ENCODE assay signal across 8 mouse cellular contexts in the genomic region with DNA sequence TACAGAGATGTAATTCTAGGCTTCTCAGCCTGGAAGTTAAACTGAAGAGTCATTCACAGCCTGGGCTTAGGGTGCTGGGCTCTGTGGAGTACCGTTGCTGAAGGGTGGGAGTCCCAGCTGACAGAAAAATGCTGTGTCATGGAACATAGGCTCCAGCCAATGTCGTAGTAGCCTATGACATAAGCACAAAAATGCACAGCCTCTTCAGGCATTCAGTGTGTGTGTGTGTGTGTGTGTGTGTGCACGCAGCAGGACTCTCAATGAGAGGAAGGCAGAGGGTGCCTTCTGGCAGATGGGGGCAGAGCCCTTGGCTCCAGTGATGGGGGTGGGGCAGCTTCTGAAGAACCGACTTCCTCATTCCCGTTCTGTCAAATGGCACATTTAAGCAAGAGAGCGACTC.
DNase-seq lines count a peak whose midpoint lies in the region; ATAC-seq and TF ChIP-seq lines count a peak whose summit lies in the region.

No protein-coding gene starts in this region.

- H3K36me3 ChIP-seq in lung, postnatal 0 days (ENCODE audit: insufficient read depth, low read length), result no peaks in the 10 kb centered on the region
- H3K36me3 ChIP-seq in forebrain, embryonic 12.5 days (replicated peaks), result no peaks in the 10 kb centered on the region
- no peaks in the 10 kb centered on the region for H3K36me3 ChIP-seq in liver, embryonic 11.5 days (ENCODE audit: control insufficient read depth, insufficient read depth, low read length)
- no peaks in the 10 kb centered on the region for H3K36me3 ChIP-seq in stomach, embryonic 16.5 days (ENCODE audit: control insufficient read depth, insufficient read depth, low read length)

- no peak for TF ChIP-seq EP300 in lung, postnatal 0 days (IDR thresholded peaks at IDR 0.05)

- TF ChIP-seq CTCF in lung, postnatal 0 days (IDR thresholded peaks at IDR 0.05), result no peak

- peak; percentile 21 for DNase-seq in lung, postnatal 0 days (ENCODE audit: low spot score)
- no peak for DNase-seq in lung, postnatal 25 days (ENCODE audit: low spot score)
- peak; percentile 33 for DNase-seq in liver, embryonic 11.5 days (ENCODE audit: low spot score)
- DNase-seq in right cerebral cortex, adult 2 months (ENCODE audit: low spot score in 2 of 2), result no peak
- DNase-seq in thymus, postnatal 25 days, result no peak

- no peak overlapping the region for H3K4me2 ChIP-seq in lung, postnatal 0 days (replicated peaks; ENCODE audit: low read depth, low read length)
- peak overlapping the region; percentile 21 for H3K4me2 ChIP-seq in forebrain, embryonic 12.5 days
- H3K4me2 ChIP-seq in liver, embryonic 11.5 days, result peak overlapping the region; percentile 34
- 0 out of 2 replicates have a peak overlapping the region, but pooled peaks have one; percentile 25 for H3K4me2 ChIP-seq in stomach, embryonic 16.5 days (ENCODE audit: low read depth, low read length)

- H3K9me3 ChIP-seq in lung, postnatal 0 days (ENCODE audit: low read length), result no peaks in the 10 kb centered on the region
- no peaks in the 10 kb centered on the region for H3K9me3 ChIP-seq in forebrain, embryonic 12.5 days
- no peaks in the 10 kb centered on the region for H3K9me3 ChIP-seq in liver, embryonic 11.5 days (ENCODE audit: control insufficient read depth, low read length)
- no peaks in the 10 kb centered on the region for H3K9me3 ChIP-seq in stomach, embryonic 16.5 days (replicated peaks; ENCODE audit: control insufficient read depth, low read length)

- peak; percentile 37; the same call in 1 of the 2 replicates for ATAC-seq in lung, postnatal 0 days
- peak; percentile 77 for ATAC-seq in forebrain, embryonic 12.5 days (ENCODE audit: low FRiP score)
- peak; percentile 75 for ATAC-seq in liver, embryonic 11.5 days (replicated peaks; ENCODE audit: low FRiP score)
- ATAC-seq in stomach, embryonic 16.5 days (ENCODE audit: insufficient read depth, low FRiP score), result no peak
- no peak for ATAC-seq in activated CD4-positive, CD25-positive, alpha-beta regulatory T cell, adult 4 months

- no peaks in the 10 kb centered on the region for H3K4me1 ChIP-seq in lung, postnatal 0 days (ENCODE audit: insufficient read depth, low read depth, low read length)
- peaks cover 16% of the 10 kb centered on the region for H3K4me1 ChIP-seq in forebrain, embryonic 12.5 days
- H3K4me1 ChIP-seq in liver, embryonic 11.5 days (replicated peaks; ENCODE audit: control insufficient read depth, insufficient read depth, low read length), result 0 out of 2 replicates have a peak, but pooled peaks cover 4% of the 10 kb centered on the region
- peaks cover 3% of the 10 kb centered on the region; the same call in 1 of the 2 replicates for H3K4me1 ChIP-seq in stomach, embryonic 16.5 days (ENCODE audit: control insufficient read depth, insufficient read depth, low read length)

- H3K4me3 ChIP-seq in lung, postnatal 0 days (ENCODE audit: low read depth, low read length), result no peak overlapping the region
- no peak overlapping the region for H3K4me3 ChIP-seq in forebrain, embryonic 12.5 days (replicated peaks)
- no peak overlapping the region for H3K4me3 ChIP-seq in liver, embryonic 11.5 days (ENCODE audit: low read depth, low read length)
- no peak overlapping the region for H3K4me3 ChIP-seq in stomach, embryonic 16.5 days (replicated peaks; ENCODE audit: low read length)

- WGBS in lung, postnatal 0 days, result 8% methylated on average over 6 of the region's 6 CpGs
- WGBS in forebrain, embryonic 12.5 days, result 17% methylated on average over 6 of the region's 6 CpGs
- 9% methylated on average over 6 of the region's 6 CpGs for WGBS in liver, embryonic 11.5 days
- WGBS in stomach, embryonic 16.5 days, result 11% methylated on average over 6 of the region's 6 CpGs

- H3K27me3 ChIP-seq in lung, postnatal 0 days (replicated peaks; ENCODE audit: insufficient read depth, low read length), result no peaks in the 10 kb centered on the region
- H3K27me3 ChIP-seq in forebrain, embryonic 12.5 days, result peaks cover 18% of the 10 kb centered on the region
- H3K27me3 ChIP-seq in liver, embryonic 11.5 days (replicated peaks; ENCODE audit: control insufficient read depth, insufficient read depth, low read length), result no peaks in the 10 kb centered on the region
- no peaks in the 10 kb centered on the region for H3K27me3 ChIP-seq in stomach, embryonic 16.5 days (ENCODE audit: control insufficient read depth, insufficient read depth, low read length)

- H3K9ac ChIP-seq in lung, postnatal 0 days (replicated peaks; ENCODE audit: low read depth), result no peak overlapping the region
- no peak overlapping the region for H3K9ac ChIP-seq in forebrain, embryonic 12.5 days
- no peak overlapping the region for H3K9ac ChIP-seq in liver, embryonic 11.5 days (ENCODE audit: low read depth, low read length)
- no peak overlapping the region for H3K9ac ChIP-seq in stomach, embryonic 16.5 days (ENCODE audit: low read length)

- H3K27ac ChIP-seq in lung, postnatal 0 days (ENCODE audit: low read length), result no peak overlapping the region
- H3K27ac ChIP-seq in forebrain, embryonic 12.5 days, result no peak overlapping the region
- no peak overlapping the region for H3K27ac ChIP-seq in liver, embryonic 11.5 days (ENCODE audit: low read depth, low read length)
- no peak overlapping the region for H3K27ac ChIP-seq in stomach, embryonic 16.5 days (ENCODE audit: low read length)

Comparison
In these comparisons a context has a peak if more than half of its experiments do, and no peak if none do; other contexts are left out.
1. DNase-seq: peak in lung, postnatal 0 days (single experiment) and liver, embryonic 11.5 days (single experiment); none in lung, postnatal 25 days (single experiment), right cerebral cortex, adult 2 months (0 of 2) and thymus, postnatal 25 days (single experiment).
2. ATAC-seq: peak in lung, postnatal 0 days (single experiment), forebrain, embryonic 12.5 days (single experiment) and liver, embryonic 11.5 days (single experiment); none in stomach, embryonic 16.5 days (single experiment) and activated CD4-positive, CD25-positive, alpha-beta regulatory T cell, adult 4 months (single experiment).